Mouse (Mus musculus) mammary gland, adult 2 months (tissue): Measurements from ENCODE around the gene Abcg2. TPM values are rescaled to one million over a fixed set of nuclear protein-coding genes. Genes with fewer than 3 reads are reported as not detected.

Source experiments
- polyA plus RNA-seq: library from polyadenylated mRNA; depleted of rRNA; stranded (reverse); fragments of >200 nt; gene quantifications from 2 replicates; pipeline ENCODE4 v1.2.3, GENCODE M21; 2012; ENCODE audit warnings: low replicate concordance; rRNA removed

Gene Abcg2
- 5.1 and 17.8 TPM in 2 replicates for polyA plus RNA-seq

DNA sequence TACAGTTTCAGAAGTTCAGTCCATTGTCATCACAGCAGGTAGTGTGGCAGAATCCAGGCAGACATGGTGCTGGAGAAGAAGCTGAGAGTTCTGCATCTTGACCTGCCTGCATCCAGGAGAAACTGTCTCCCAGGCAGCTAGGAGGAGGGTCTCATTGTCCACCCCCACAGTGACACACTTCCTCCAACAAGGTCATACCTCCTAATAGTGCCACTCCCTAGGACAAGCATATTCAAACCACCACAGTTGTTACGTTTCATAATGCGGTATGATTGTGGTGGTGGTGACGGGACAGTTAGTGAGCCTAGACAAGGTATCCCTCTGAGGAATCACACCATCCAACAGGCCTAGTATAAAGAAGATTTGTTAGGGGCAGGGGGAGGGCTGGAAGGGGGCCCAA, at the start of gene Abcg2:
Abcg2 (plus strand) TSS at position 301 of the 400 bp plus-strand sequence.

Other genes with a start within 250 kb of the Abcg2 start
- gene Vmn1r30, start 141.1 kb upstream of the Abcg2 start, polyA plus RNA-seq = not detected in 2 replicates
- gene Vmn1r31, start 109.2 kb upstream of the Abcg2 start, polyA plus RNA-seq = not detected in 2 replicates
- 18.2 and 21.6 TPM in 2 replicates for gene Herc3, start 246.9 kb downstream of the Abcg2 start, polyA plus RNA-seq